Mouse (Mus musculus) embryonic stem cell, embryonic (primary cell): ENCODE results near the gene Tm7sf3.

Experiments
- CTCF ChIA-PET, 4 experiments: fragments of 300-600 bp in 2 of 4; fragments of 350-600 bp in 2 of 4; sonication (Branson Sonifier 250); formaldehyde crosslinking; loops; one replicate each; lab custom pipeline; 2022; ENCODE audit warnings: inconsistent platforms in 2 of 4; lab: Charles Lee
- POLR2A ChIA-PET, 4 experiments: fragments of 300-600 bp in 2 of 4; fragments of 350-600 bp in 2 of 4; sonication (Branson Sonifier 250); formaldehyde crosslinking; loops; one replicate each; lab custom pipeline; 2022; ENCODE audit warnings: antibody characterized with exemption in 4 of 4, inconsistent platforms in 1 of 4; lab: Charles Lee

Gene Tm7sf3

DNA sequence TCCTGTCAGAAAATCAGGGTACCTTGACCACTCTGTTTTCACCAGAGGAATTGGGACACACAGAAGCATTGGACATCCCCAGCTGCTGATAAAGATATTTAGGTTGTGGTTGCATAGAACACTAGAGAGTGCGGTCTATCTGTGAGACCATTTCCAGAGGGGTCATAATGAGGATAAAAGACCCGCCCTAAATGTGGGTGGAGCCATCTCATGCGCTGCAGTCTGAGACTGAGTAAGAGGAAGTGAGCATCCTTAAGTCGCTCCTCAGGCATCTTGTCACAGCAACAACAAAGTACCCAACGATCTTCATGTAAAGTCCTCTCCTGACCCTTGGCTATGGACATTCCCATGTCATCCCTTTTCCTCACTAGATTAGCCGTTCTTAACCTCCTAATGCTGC, 24.2 kb upstream of the Tm7sf3 start:
- POLR2A ChIA-PET, result interaction anchor here in 2 of 4 experiments (0.8 to 1.6 kb wide), 2 partner anchors 10 to 23 kb away, joined by 3 to 4 read pairs; no protein-coding TSS in a partner anchor

DNA sequence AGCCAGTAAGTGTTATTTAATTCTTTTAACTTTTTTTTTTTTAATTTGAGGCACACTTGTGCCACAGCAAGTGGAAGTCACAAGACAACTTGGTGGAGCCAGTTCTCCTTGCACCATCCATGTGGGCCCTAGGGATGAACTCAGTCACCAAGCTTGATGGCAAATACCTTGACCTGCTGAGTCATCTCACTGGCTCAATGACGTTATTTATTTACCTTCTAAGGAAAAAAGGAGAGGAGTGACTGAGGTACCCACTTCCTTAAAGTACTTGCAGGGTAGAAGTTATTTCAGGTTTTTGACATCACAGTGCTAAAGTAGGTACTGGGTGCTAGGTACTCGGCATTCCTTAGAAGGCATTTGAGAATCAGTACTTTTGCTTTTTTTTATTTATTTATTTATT, 22.8 kb upstream of the Tm7sf3 start:
- ChIA-PET CTCF (no interaction called here), POLR2A (no interaction called here)

More for the DNA sequence above, 24.2 kb upstream of the Tm7sf3 start:
- CTCF ChIA-PET, result interaction anchor here in 1 of 4 experiments (0.6 kb wide), 2 partner anchors 94 to 167 kb away, joined by 3 read pairs; no protein-coding TSS in a partner anchor

DNA sequence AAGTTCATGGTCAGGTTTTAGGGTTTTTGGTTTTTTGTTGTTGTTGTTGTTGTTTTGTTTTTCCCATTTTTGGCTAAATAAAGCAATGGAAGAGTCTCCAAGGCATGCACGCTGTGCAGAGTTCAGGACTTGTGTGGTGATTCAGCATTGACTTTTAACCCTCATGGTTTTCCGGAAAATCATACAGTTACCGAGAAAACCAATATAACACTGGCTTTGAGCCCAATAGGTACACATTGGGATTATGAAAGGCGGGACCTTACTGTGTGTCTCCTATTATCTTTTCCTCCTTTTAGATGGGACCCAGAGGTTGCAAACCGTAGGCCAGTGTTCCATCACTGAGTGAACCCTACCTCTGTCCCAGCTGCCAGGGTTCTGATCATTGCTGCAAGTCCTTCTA, 22.3 kb upstream of the Tm7sf3 start:
- ChIA-PET CTCF (interaction anchor here in 2 of 4 experiments (1.0 to 1.2 kb wide), 2 partner anchors 21 to 98 kb away, joined by 3 read pairs; no protein-coding TSS in a partner anchor), POLR2A (interaction anchor here in 2 of 4 experiments (0.5 to 1.7 kb wide), 4 partner anchors 10 to 23 kb away, joined by 3 to 4 read pairs (median 4); partner anchors contain the start of genes Med21 (in 1 of the 2) and Tm7sf3 (in 1 of the 2))

DNA sequence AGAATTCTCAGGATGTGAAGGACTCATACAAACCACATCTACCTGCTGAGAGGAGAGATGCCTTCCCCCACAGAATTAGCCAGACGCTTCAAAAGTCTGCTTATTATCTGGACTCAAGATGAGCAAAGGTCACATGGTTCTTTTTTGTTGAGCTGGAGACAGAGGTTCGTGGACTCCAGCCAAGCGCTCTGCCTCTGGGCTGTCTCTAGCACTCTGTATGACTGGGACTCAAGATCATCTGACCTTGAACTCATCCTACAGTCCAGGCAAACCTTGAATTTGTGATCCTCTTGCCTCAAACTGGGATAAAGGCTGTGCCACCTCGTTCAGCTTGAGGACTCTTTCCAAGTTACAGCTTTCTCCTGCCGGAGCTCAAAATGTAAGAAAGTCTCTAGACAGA, 21.5 kb upstream of the Tm7sf3 start:
- ChIA-PET POLR2A (interaction anchor here in 3 of 4 experiments (0.5 to 1.7 kb wide), 6 partner anchors 10 to 60 kb away, joined by 3 to 4 read pairs (median 4); partner anchors contain the start of genes Med21 (in 1 of the 3), Stk38l (in 1 of the 3) and Tm7sf3 (in 1 of the 3)), CTCF (interaction anchor here in 3 of 4 experiments (0.6 to 1.2 kb wide), 3 partner anchors 22 to 960 kb away, joined by 3 to 7 read pairs (median 3); no protein-coding TSS in a partner anchor)

DNA sequence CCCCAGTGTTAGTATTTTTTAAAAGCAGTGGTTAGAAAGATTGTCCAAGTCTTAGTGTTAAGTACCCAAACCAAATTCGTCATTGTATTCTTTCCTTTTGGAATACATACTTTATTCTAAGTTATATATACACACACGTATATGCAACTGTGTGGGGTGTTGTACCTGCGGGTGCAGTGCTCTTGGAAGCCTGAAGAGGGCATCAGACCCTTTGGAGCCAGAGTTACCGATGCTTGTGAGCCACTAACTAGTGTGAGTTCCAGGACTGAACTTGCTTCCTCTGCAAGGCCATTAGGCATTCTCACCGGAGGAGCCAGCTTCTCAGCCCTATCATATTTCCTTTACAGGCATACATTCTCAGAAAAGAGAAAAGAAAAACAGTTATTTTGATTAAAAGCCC, 20.1 kb upstream of the Tm7sf3 start:
- ChIA-PET POLR2A (interaction anchor here in 1 of 4 experiments (1.2 kb wide), 1 partner anchor 26 kb away, joined by 4 read pairs; no protein-coding TSS in a partner anchor), CTCF (no interaction called here)

DNA sequence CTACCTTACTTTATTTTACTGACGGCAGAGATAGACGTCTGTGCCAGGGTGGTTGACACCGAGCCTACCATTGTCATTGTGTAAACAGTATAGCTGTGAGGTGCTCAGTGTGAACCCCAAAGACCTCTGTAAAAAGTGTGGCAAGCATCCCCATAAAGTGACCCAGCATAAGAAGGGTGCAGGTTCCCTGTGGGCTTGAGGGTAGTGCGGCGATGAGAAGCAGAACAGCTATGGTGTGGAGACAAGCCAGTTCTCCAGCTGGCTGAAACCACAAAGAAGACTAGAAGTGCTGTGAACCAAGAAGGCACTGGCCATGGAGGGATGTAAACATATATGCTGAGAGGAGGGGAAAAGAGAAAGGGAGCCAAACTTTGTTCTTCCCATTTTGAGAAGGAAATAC, 19.0 kb upstream of the Tm7sf3 start:
- ChIA-PET POLR2A (interaction anchor here in 1 of 4 experiments (1.2 kb wide), 1 partner anchor 25 kb away, joined by 4 read pairs; no protein-coding TSS in a partner anchor), CTCF (interaction anchor here (0.6 to 1.7 kb wide), 5 partner anchors 12 to 136 kb away, joined by 3 to 5 read pairs (median 3); no protein-coding TSS in a partner anchor)

DNA sequence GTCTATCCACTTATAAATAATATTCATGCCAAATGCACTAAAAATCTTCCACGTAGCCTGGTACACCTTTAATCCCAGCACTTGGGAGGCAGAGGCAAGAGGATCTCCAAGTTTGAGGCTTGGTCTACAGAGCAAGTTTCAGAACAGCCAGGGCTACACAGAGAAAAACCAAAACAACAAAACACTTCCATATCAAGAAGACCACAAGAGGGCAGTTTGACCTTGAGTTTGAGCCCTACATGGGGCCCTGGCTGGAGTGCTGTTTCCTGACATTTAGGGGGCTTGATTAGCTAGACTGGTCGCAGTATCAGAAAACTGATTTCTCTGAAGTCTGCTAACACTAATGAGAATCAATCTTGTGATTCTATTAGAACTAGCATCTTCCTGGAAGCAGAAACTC, 18.0 kb upstream of the Tm7sf3 start:
- ChIA-PET CTCF (interaction anchor here in 3 of 4 experiments (0.6 to 1.7 kb wide), 7 partner anchors 13 to 137 kb away, joined by 3 to 5 read pairs (median 4); no protein-coding TSS in a partner anchor), POLR2A (no interaction called here)

DNA sequence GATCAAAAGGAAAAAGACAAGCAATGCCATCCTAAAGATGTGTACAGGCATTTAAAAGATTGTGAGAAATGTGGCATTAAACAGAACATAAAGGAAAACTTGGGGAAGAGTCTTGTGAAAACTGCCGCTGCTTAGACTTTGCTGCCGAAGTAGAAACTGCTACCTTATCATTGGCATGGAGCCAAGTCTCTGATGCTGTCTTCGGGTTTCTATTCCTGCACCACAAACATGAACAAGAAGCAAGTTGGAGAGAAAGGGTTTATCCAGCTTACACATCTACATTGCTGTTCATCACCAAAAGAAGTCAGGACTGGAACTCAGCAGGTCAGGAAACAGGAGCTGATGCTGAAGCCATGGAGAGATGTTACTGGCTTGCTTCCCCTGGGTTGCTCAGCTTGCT, 10.6 kb upstream of the Tm7sf3 start:
- CTCF ChIA-PET, result no interaction called here
- POLR2A ChIA-PET, result interaction anchor here in 3 of 4 experiments (0.5 to 5.4 kb wide), 5 partner anchors 10 to 109 kb away, joined by 3 to 30 read pairs (median 4); partner anchors contain the start of genes Med21 (in 2 of the 3) and Tm7sf3 (in 2 of the 3)

DNA sequence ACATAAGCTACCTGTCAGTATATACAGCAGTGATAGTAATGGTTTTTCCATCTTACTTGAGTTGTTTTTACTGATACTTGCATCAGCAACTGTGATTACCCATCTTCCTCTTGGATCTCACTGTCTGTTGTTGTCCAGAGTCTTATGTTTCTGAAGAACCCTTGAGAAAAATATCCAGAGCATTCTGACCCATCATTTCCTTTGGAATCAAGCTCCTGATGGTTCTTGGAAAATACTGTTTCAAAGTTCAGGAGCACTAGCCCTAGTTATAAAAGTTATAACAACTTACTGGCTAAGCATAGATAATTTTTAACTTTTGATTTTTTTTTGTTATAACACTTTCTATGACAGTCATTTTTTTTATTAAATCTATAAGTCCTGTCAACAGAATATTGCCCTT, 8.8 kb upstream of the Tm7sf3 start:
- CTCF ChIA-PET, result no interaction called here
- POLR2A ChIA-PET, result interaction anchor here in 3 of 4 experiments (0.5 to 2.1 kb wide), 3 partner anchors 9 to 129 kb away, joined by 3 to 10 read pairs (median 5); partner anchors contain the start of genes Med21 (in 1 of the 3) and Tm7sf3 (in 1 of the 3)

DNA sequence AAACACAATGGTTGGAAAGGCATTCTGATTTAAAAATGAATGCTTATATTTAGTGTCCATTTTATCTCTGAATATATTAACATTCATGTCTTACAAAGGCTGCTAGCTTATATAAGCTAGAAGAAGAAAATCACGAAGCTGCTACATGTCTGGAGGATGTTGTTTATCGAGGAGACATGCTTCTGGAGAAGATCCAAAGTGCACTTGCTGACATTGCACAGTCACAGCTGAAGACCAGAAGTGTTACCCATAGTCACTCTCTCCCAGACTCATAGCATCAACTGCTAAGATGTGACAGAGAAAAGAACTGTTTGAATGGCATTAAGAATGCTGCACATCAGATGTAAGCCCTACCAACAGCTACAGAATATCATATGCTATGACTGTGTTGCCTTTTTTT, 7.4 kb upstream of the Tm7sf3 start:
- CTCF ChIA-PET, result interaction anchor here in 1 of 4 experiments (1.0 kb wide), 1 partner anchor 113 kb away, joined by 3 read pairs; no protein-coding TSS in a partner anchor
- POLR2A ChIA-PET, result interaction anchor here in 2 of 4 experiments (0.6 to 2.1 kb wide), 3 partner anchors 8 to 1287 kb away, joined by 3 to 5 read pairs (median 3); partner anchors contain the start of genes Med21 (in 1 of the 2) and Tm7sf3 (in 1 of the 2)

DNA sequence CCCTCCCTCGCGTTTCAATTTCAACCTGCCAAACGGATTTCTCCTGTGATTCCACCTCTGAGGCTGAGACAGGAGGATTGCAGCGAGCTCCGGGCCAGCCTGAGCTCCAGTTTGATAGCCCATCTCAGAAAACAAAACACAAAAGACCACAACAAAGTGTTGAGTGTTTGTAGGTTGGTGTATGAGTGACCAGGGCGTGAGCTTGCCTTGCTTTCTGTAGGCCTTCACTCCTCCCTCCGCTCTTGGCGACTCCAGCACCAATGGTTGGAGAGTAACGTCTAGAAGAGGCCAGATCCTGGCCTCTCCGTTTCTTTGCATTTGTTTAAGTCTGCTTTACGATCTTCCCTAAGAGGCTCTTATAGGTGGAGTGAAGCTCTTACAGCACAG, 553 bp upstream of the Tm7sf3 start:
- CTCF ChIA-PET, result interaction anchor here in 1 of 4 experiments (0.6 kb wide), 1 partner anchor 244 kb away, joined by 3 read pairs; no protein-coding TSS in a partner anchor
- POLR2A ChIA-PET, result interaction anchor here in 3 of 4 experiments (0.6 to 4.5 kb wide), 30 partner anchors 9 to 1554 kb away, joined by 3 to 89 read pairs (median 5); partner anchors contain the start of genes Ppfibp1 (in 2 of the 3) and Ccdc91 (in 1 of the 3)

DNA sequence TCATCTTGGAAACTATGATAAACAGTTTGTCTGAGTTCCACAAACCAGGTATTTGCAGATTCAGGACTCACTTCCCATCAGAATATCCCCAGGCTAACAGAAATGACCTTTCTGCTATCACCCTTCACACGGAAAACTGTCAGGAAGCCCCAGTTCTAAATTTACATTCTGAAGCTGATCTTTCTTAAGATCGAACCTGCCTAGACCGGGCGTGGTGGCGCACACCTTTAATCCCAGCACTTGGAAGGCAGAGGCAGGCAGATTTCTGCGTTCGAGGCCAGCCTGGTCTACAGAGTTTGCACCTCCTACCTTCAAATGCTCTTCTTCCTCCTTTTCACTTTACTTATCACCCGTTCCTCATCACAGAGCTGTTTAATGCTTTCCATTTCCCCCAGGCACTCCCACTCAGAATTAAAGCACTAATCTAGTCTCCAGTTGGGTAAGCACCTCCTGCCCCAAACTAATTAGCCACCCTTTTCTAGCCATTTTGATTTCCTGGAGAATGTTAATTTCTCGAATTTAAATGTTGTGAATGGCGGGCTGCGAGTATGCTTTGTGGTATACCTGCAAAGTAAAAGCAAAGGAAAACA, 908 bp downstream of the Tm7sf3 start:
- CTCF ChIA-PET, result interaction anchor here in 2 of 4 experiments (0.6 to 1.0 kb wide), 2 partner anchors 8 to 15 kb away, joined by 3 read pairs; no protein-coding TSS in a partner anchor
- POLR2A ChIA-PET, result interaction anchor here (0.5 to 4.5 kb wide), 45 partner anchors 8 to 1566 kb away, joined by 3 to 89 read pairs (median 4); partner anchors contain the start of genes Ints13 (in 2 of the 4), Stk38l (in 2 of the 4), Arntl2 (in 1 of the 4) and Bcat1 (in 1 of the 4)

DNA sequence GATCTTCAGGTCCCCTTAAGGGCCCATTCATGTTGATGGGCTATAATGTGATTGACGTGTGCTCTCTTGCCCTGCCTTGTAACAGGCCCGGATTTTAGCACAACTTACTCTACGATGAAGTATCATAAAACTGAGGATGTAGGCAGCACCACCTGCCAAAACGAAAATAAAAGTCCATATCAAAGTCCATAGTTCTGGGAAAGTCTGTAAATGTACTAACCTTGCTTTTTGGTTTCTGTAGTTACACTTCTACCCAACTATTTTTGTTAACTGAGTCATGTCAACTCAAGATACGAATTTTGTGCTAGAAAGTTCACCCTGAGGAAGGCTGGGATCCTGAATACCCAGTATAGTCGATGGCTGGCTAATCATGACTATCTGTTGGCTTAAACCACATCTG, 1.6 kb downstream of the Tm7sf3 start:
- CTCF ChIA-PET, result interaction anchor here in 1 of 4 experiments (1.0 kb wide), 1 partner anchor 16 kb away, joined by 3 read pairs; no protein-coding TSS in a partner anchor
- POLR2A ChIA-PET, result interaction anchor here in 2 of 4 experiments (1.2 to 4.5 kb wide), 5 partner anchors 9 to 83 kb away, joined by 3 to 89 read pairs (median 5); partner anchors contain the start of gene Stk38l (in 1 of the 2)

DNA sequence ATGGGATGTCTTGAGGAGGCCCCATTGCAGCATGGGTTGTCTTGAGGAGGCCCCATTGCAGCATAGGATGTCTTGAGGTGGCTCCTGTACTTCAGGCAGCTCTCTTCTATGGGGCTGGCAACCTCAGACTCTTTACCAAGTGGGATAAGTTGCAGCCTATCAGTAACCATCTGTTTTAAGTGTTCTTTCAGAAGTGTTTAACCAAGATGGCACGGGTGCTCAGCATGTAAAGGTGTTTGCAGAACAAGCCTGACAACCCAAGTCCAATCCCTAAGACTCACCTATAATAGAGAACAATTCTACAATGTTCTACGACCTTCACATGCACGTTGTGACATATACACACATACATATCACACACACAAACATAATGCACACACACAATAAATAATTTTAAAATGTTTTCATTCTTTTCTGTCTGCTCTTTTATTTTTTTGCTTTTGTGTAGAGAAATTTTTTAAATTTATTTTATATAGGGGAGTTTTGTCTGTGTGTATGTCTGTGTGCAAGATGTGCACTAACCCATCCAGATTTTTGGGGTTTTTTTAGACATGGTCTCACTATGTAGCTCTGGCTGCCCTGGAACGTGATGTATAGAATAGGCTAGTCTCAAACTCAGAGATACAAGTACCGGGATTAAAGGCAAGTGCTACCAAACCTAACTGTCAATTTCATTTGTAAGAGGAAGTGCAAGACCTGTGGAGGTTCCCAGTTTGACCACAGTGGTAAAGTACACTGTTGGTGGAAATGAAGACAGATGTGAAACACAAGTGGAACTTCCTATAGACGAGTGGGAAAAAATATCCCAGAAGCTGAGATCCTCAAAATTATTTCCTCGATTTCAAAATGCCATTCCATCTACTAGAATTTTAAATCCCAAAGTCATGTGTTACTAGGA, 2.3 kb downstream of the Tm7sf3 start:
- CTCF ChIA-PET, result no interaction called here

DNA sequence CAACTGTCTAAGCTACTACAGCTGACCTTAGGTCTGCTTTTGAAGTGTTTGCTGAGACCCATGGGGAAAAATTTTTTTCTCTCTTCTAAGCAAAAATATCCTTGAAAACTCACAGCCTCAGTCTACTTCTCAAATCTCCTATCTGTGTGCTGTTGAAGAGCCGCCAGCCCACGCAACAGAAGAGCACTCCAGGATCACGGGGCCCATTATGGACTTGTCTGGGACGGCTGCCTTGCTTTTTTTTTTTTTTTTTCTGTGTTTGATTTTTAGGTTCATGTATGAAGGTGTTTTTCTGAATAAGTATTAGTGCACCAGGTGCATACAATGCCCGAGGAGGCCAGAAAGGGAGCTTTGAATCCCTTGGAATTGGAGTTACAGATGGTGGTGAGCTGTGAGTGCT, 6.1 kb downstream of the Tm7sf3 start:
- CTCF ChIA-PET, result interaction anchor here in 1 of 4 experiments (1.1 kb wide), 1 partner anchor 23 kb away, joined by 3 read pairs; no protein-coding TSS in a partner anchor
- POLR2A ChIA-PET, result interaction anchor here in 3 of 4 experiments (0.6 to 1.6 kb wide), 9 partner anchors 15 to 448 kb away, joined by 3 to 7 read pairs (median 4); no protein-coding TSS in a partner anchor

More for the DNA sequence above, 2.3 kb downstream of the Tm7sf3 start:
- POLR2A ChIA-PET, result interaction anchor here in 1 of 4 experiments (4.5 kb wide), 1 partner anchor 8 kb away, joined by 81 read pairs; no protein-coding TSS in a partner anchor

DNA sequence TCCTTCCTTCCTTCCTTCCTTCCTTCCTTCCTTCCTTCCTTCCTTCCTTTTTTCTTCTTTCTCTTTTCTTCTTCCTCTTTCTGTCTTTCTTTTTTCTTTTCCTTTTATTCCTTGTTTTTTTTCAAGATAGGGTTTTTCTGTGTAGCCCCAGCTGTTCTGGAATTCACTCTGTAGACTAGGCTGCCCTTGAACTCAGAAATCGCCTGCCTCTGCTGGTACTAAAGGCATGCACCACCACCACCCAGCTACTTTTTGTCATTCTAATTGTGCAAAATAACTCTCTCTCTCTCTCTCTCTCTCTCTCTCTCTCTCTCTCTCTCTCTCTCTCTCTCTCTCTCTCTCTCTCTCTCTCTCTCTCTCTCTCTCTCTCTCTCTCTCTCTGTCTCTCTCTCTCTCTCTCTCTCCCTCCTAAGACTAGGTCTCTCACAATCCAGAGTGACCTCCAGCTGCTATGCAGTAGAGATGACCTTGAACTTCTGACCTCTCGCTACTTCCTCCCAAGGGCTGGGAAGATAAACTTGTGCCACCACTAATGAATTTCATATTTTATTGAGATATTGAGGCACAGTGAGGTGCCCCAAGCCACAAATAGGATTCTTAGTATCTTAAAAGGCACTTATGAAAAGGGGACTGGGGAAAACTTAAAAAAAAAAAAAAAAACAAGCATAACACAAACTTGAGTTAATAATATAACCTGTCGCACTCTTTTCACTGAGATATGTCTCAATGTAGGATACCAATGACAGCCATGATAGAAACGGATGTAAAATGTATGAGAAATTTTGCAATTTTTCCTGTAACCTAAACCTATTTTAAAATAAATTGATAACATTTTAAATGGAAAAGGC, 7.6 kb downstream of the Tm7sf3 start:
- POLR2A ChIA-PET, result interaction anchor here (0.6 to 6.8 kb wide), 23 partner anchors 7 to 1475 kb away, joined by 3 to 89 read pairs (median 4); partner anchors contain the start of genes Med21 (in 3 of the 4) and Tm7sf3 (in 3 of the 4)
- CTCF ChIA-PET, result interaction anchor here in 2 of 4 experiments (0.6 to 0.7 kb wide), 3 partner anchors 13 to 442 kb away, joined by 3 to 4 read pairs (median 4); no protein-coding TSS in a partner anchor
